Mouse (Mus musculus) brain, embryonic 18.5 days (tissue): ENCODE results near the gene Sprr2h.

Experiments used
- DNase-seq: peaks from one replicate; pipeline ENCODE4 v3.0.0-alpha.2; 2012; ENCODE audit warnings: low read depth, low spot score

Gene Sprr2h

DNA sequence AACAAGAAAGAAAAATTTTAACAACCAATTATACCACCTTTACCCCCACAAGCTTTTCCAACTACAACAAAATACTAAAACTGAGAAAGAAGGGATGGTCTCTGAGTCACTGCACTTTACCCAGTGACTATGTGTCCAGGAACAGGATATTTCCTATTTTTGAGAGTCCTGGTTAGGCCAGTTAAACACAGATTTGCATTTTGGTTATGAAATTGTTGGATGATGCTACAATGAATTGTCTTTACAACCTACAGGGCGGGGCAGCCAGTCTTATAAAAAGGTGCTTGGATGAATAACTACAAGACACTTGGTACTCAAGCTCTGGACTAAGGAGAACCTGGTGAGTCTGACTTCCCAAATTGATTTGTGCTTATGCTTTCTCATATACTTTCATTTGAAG is at the start of gene Sprr2h:
Gene Sprr2h (plus strand): TSS at position 301 of the 400 bp plus-strand sequence.
- DNase-seq, result no peak

GRCm38 (mm10) chr3:92336278-92336677 is 49.2 kb upstream of the Sprr2h start:
- DNase-seq, result no peak

DNA sequence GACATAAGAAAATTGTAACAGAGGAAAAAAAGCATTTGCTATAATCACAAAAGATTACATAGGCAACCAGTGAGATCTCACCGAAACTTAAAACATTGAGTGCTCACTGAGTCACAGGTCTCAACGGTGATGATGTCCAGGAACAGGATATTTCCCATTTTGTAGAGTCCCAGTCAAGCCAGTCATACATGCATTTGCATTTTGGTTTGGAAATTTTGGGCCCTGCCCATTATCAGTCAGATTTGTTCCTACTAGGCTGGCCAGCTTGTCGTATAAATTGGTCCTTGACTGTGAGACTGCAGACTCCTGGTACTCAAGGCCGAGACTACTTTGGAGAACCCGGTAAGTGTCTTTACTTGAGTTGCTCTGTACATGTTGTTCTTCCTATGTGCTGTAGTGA is 46.6 kb upstream of the Sprr2h start, which contains the start of gene Sprr2d:
Gene Sprr2d (plus strand): TSS at position 301 of the 400 bp plus-strand sequence.
- DNase-seq, result no peak

DNA sequence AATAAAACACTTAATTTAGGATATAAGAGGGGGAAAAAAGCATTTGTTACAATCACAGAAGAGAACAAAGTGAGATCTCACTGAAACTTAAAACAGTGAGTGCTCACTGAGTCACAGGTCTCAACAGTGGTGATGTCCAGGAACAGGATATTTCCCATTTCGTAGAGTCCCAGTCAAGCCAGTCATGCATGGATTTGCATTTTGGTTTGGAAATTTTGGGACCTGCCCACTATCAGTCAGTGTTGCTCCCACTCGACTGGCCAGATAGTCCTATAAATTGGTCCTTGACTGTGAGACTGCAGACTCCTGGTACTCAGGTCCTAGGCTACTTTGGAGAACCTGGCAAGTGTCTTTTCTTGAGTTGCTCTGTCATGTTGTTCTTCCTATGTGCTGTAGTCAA is 33.6 kb upstream of the Sprr2h start, which contains the start of gene Sprr2e:
Gene Sprr2e (plus strand): TSS at position 301 of the 400 bp plus-strand sequence.
- no peak for DNase-seq

DNA sequence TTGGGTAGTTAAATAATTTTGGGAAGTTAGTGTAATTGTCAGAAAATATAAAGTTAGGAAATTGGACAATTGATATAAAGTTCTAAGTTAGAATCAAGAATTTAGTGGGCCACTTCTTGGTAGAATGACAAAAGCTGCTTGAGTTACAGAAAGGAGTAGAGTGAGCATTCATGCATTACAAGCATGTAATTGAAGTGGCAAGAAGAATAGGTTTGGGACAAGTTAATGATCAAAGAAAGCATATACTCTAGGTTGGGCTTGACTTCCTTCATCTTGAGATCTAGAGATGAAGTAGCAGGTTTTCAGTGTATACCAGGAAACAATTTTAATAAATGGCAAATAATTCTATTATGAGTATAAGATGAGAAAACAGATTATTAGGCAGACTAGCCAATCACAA is 23.9 kb upstream of the Sprr2h start:
- DNase-seq, result no peak

DNA sequence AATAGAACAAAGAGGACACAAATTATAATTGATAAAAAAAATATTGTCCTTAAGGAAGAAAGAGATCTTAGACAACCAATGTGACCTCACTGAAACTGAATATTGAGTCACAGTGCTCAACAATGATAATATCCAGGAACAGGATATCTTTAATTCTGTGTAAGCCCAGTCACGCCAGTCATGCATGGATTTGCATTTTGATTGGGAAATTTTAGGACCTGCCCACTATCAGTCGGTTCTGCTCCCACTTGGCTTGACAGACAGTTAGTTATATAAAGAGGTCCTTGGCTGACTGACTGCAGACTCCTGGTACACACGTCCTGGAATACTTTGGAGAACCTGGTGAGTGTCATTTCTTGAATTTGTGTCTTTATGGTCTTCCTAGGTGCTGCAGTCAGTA is 20.6 kb upstream of the Sprr2h start, which contains the start of gene Sprr2f:
Gene Sprr2f (plus strand): TSS at position 301 of the 400 bp plus-strand sequence.
- DNase-seq, result no peak

- DNase-seq, result no peak
Measured at GRCm38 (mm10) chr3:92373613-92374012, 11.9 kb upstream of the Sprr2h start.

- DNase-seq, result no peak
Measured at GRCm38 (mm10) chr3:92394301-92394700, 8.8 kb downstream of the Sprr2h start.

DNA sequence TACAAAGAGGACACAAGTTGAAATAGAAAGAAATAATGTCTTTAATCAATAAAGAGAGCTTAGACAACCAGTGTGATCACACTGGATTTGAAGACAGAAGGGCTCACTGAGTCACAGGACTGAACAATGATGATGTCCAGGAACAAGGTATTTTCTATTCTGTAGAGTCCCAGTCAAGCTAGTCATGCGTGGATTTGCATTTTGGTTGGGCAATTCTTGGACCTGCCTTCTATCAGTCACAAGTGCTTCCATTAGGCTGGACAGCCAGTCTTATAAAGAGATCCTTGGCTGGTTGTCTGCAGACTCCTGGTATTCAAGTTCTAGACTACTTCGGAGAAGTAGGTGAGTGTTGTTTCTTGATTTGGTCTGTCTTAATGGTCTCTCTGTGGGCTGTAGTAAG is 22.2 kb downstream of the Sprr2h start, which contains the start of gene Sprr2i:
Gene Sprr2i (plus strand): TSS at position 301 of the 400 bp plus-strand sequence.
- DNase-seq, result no peak

DNA sequence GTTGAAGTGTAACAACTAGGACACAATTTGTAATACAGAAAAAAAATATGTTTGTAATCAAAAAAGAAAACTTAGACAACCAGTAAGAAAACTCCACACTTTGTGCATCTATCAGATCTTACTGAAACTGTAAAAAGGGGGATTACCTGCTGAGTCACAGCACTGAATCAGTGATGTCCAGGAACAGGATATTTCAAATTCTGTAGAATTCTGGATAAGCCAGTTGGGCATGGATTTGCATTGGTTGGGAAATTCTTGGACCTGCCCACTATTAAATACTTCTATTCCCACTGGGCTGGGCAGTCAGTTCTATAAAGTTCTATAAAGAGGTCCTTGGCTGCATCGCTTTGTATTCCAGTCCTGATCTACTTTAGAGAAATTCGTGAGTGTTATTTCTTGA is 32.3 kb downstream of the Sprr2h start, which contains the start of gene Sprr2j-ps:
Gene Sprr2j-ps (plus strand): TSS at position 301 of the 400 bp plus-strand sequence.
- no peak for DNase-seq

DNA sequence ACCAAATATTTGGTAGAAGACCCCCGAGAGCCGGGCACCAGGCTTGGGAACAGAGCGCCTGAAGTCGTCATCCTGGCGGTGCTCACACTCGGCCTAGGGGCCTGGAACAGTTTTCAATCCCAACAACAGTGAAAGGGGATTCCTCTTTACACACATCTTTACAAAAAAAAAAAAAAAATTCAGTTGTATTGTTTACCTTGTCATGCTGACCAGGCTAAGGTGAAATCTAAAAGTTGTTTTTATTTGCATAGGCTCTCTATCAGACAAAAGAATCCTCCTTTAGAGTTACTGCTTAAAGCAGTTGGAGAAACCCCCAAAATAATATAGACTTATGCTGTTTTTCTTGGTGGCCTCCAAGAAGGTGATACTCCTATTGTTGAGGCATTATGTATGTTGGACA is 43.8 kb downstream of the Sprr2h start, which contains the start of gene Gm9774:
Gene Gm9774 (minus strand): TSS at position 101 of the 400 bp plus-strand sequence.
- DNase-seq, result no peak

DNA sequence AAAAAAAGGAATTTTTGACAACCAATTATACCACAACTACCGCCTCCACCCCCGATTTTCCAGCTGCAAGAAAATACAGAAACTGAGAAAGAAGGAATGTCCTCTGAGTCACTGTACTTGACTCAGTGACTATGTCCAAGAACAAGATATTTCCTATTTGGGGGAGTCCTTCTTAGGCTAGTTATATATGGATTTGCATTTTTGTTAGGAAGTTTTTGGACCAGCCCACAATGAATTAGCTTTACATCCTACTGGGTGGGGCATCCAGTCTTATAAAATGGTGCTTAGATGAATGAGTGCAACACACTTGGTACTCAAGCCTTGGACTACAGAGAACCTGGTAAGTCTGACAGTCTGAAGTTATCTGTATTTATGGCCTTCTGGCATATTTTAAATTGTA is 46.8 kb downstream of the Sprr2h start, which contains the start of gene Sprr2k:
Gene Sprr2k (plus strand): TSS at position 301 of the 400 bp plus-strand sequence.
- no peak for DNase-seq
